Comparison of ENCODE assay signal across 9 mouse cellular contexts in the genomic region with DNA sequence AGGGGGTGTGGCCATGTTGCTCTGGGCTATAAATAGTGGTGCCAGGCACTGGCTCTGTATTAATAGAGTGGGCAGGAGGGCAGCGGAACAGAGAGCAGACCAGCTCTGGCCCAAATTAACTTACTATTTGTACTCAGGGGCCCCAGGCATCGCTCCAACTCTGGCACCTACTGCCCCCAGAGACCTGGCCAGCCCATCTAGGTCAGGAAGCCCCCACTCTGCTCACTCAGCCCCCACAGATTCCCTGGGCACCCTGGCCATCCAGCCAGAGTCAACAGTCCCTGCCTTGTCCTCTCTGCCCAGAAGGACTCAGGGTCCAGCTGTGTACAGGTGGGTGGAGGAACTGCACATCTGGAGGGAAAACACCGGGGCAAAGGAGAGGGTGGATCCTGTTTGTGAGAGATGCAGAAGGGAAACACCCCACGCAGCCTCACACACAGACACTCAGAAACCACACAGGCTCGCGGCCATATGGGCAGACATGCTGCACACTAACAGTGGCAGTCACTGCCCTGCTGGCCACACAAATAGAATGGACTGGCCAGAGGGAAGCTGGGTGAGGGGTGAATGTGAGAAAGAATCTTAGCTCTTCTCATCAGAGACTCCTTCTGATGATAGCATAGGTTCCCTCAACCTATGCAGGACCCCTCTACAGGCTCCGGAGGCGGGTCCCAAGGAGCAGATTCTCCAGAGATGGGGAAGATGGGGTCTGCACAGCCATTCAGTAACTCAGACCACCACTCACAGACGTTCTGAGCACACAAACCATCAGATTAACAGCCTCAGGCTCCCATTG. TPM values are rescaled to one million over a fixed set of nuclear protein-coding genes. Genes with fewer than 3 reads are reported as not detected.
DNase-seq lines count a peak whose midpoint lies in the region; ATAC-seq and TF ChIP-seq lines count a peak whose summit lies in the region.
"Had no signal": no experiment of that assay in that cellular context is flagged by ENCODE, and none has a peak within 500 bp of the region (broad histone marks: within the 10 kb centered on the region; RNA-seq: fewer than 3 reads in every experiment).

No protein-coding gene starts in this region.

- H3K4me3 ChIP-seq in spleen, adult 2 months (ENCODE audit: extremely low read depth, insufficient read depth, insufficient read length): peak overlapping the region; percentile 47; the same call in 1 of the 2 replicates
- peak overlapping the region; percentile 66 for H3K4me3 ChIP-seq in heart, adult 2 months
- peak overlapping the region; percentile 64 for H3K4me3 ChIP-seq in kidney, embryonic 16.5 days (ENCODE audit: low read length)
- peak overlapping the region; percentile 78 for H3K4me3 ChIP-seq in neural tube, embryonic 12.5 days

- ATAC-seq in kidney, embryonic 16.5 days (ENCODE audit: low FRiP score, low TSS enrichment): peak; percentile 21
- peak; percentile 39 for ATAC-seq in neural tube, embryonic 12.5 days (ENCODE audit: low FRiP score, low read depth)

- TF ChIP-seq EP300 in heart, adult 2 months (IDR thresholded peaks at IDR 0.05; ENCODE audit: insufficient read depth, low read depth, low read length): no peak

- no peaks in the 10 kb centered on the region for H3K9me3 ChIP-seq in kidney, embryonic 16.5 days (ENCODE audit: low read length)
- H3K9me3 ChIP-seq in neural tube, embryonic 12.5 days: no peaks in the 10 kb centered on the region

- DNase-seq in adrenal gland, postnatal 10 days: peak; percentile 29
- no peak for DNase-seq in adrenal gland, adult 8-10 months
- DNase-seq in spleen, adult 2 months (ENCODE audit: low read depth in 1 of 2, low spot score in 2 of 2): no peak
- DNase-seq in spleen, postnatal 4 days (ENCODE audit: low spot score in 2 of 2): no peak
- peak; percentile 52 to 61 for DNase-seq in heart, adult 2 months
- DNase-seq in left cerebral cortex, adult 11 months (ENCODE audit: low spot score): no peak

- H3K36me3 ChIP-seq in spleen, adult 2 months (ENCODE audit: control insufficient read depth, insufficient read depth, low read length): no peaks in the 10 kb centered on the region
- peaks cover 15% of the 10 kb centered on the region for H3K36me3 ChIP-seq in heart, adult 2 months (ENCODE audit: control insufficient read depth, insufficient read depth, low read length)
- peaks cover 11% of the 10 kb centered on the region for H3K36me3 ChIP-seq in kidney, embryonic 16.5 days (ENCODE audit: insufficient read depth, low read length)
- peaks cover 25% of the 10 kb centered on the region for H3K36me3 ChIP-seq in neural tube, embryonic 12.5 days

- H3K79me2 ChIP-seq in heart, adult 2 months (replicated peaks; ENCODE audit: control insufficient read depth, insufficient read depth, low read length): no peaks in the 10 kb centered on the region; the same call in 1 of the 2 replicates

- peak overlapping the region; percentile 85 for H3K4me2 ChIP-seq in kidney, embryonic 16.5 days (replicated peaks; ENCODE audit: low read depth, low read length)
- peak overlapping the region; percentile 87 for H3K4me2 ChIP-seq in neural tube, embryonic 12.5 days (replicated peaks)

- H3K9ac ChIP-seq in heart, adult 2 months (ENCODE audit: low read depth, low read length): peak overlapping the region; percentile 79
- peak overlapping the region; percentile 82 for H3K9ac ChIP-seq in kidney, embryonic 16.5 days (replicated peaks; ENCODE audit: low read length)
- H3K9ac ChIP-seq in neural tube, embryonic 12.5 days: peak overlapping the region; percentile 83

- intact Hi-C loops in heart, adult 2 months (cut with DNase I): no loop called here

- H3K27ac ChIP-seq in spleen, adult 2 months (ENCODE audit: insufficient read depth, low read length): no peak overlapping the region
- peak overlapping the region; percentile 90 for H3K27ac ChIP-seq in heart, adult 2 months
- peak overlapping the region; percentile 67 for H3K27ac ChIP-seq in kidney, embryonic 16.5 days (ENCODE audit: low read length)
- peak overlapping the region; percentile 33; the same call in 1 of the 2 replicates for H3K27ac ChIP-seq in neural tube, embryonic 12.5 days

- H3K27me3 ChIP-seq in spleen, adult 2 months (ENCODE audit: control insufficient read depth, insufficient read depth, low read length): no peaks in the 10 kb centered on the region
- no peaks in the 10 kb centered on the region for H3K27me3 ChIP-seq in heart, adult 2 months (ENCODE audit: control insufficient read depth, insufficient read depth, low read length)
- no peaks in the 10 kb centered on the region for H3K27me3 ChIP-seq in kidney, embryonic 16.5 days (ENCODE audit: insufficient read depth, low read length)
- no peaks in the 10 kb centered on the region for H3K27me3 ChIP-seq in neural tube, embryonic 12.5 days (replicated peaks)

- TF ChIP-seq POLR2A in spleen, adult 2 months (IDR thresholded peaks at IDR 0.05; ENCODE audit: low read depth, low read length): no peak
- TF ChIP-seq POLR2A in heart, adult 2 months (IDR thresholded peaks at IDR 0.05; ENCODE audit: insufficient read depth, low read depth, low read length): peak; percentile 71

- 23% methylated on average over 9 of the region's 9 CpGs for WGBS in spleen, adult 2 months
- 25% methylated on average over 9 of the region's 9 CpGs for WGBS in heart, adult 2 months
- WGBS in kidney, embryonic 16.5 days: 11% methylated on average over 9 of the region's 9 CpGs
- 21% methylated on average over 9 of the region's 9 CpGs for WGBS in neural tube, embryonic 12.5 days

- TF ChIP-seq CTCF in spleen, adult 2 months (IDR thresholded peaks at IDR 0.05; ENCODE audit: extremely low read depth, insufficient read depth, insufficient read length, insufficient replicate concordance): no peak
- TF ChIP-seq CTCF in heart, adult 2 months (IDR thresholded peaks at IDR 0.05): no peak; the same call in 1 of the 2 replicates

- peaks cover 10% of the 10 kb centered on the region for H3K4me1 ChIP-seq in spleen, adult 2 months (ENCODE audit: control insufficient read depth, insufficient read depth, insufficient read length)
- H3K4me1 ChIP-seq in heart, adult 2 months (ENCODE audit: control insufficient read depth, insufficient read depth, low read length): peaks cover 27% of the 10 kb centered on the region
- peaks cover 31% of the 10 kb centered on the region for H3K4me1 ChIP-seq in kidney, embryonic 16.5 days (ENCODE audit: insufficient read depth, low read length)
- H3K4me1 ChIP-seq in neural tube, embryonic 12.5 days: peaks cover 56% of the 10 kb centered on the region

RNA-seq across cellular contexts. Expression of gene Phldb1, which starts 14.4 kb away (rescaled TPM):
- 10 to 100 TPM; 54.5 to 63.9 TPM for total RNA-seq in adrenal gland, postnatal 10 days (2021)
- 10 to 100 TPM; 31.7 to 64.7 (median 48.5) TPM for total RNA-seq in adrenal gland, adult 8-10 months (2022)
- 12.3 and 16.0 TPM in 2 replicates for polyA plus RNA-seq in spleen, adult 2 months (2012; rRNA removed)
- total RNA-seq in heart, adult 2 months (2021): 100 to 1,000 TPM; 104 to 108 TPM
- polyA plus RNA-seq in heart, adult 2 months (2012; rRNA removed): 146 and 165 TPM in 2 replicates
- polyA plus RNA-seq in kidney, embryonic 16.5 days (2015; fragmentation: Nextera tagmentation; extraction: Ambion mirVana): 37.0 and 37.6 TPM in 2 replicates
- polyA plus RNA-seq in neural tube, embryonic 12.5 days (2016; fragmentation: Nextera tagmentation; extraction: Ambion mirVana): 58.9 and 61.6 TPM in 2 replicates

RNA-seq across cellular contexts. Expression of gene Arcn1, which starts 47.1 kb away (rescaled TPM):
- total RNA-seq in adrenal gland, postnatal 10 days (2021): 100 to 1,000 TPM; 138 to 150 TPM
- total RNA-seq in adrenal gland, adult 8-10 months (2022): 100 to 1,000 TPM; 172 to 185 (median 176) TPM
- polyA plus RNA-seq in spleen, adult 2 months (2012; rRNA removed): 18.1 and 18.7 TPM in 2 replicates
- 10 to 100 TPM; 78.6 to 93.9 TPM for total RNA-seq in heart, adult 2 months (2021)
- 28.2 and 57.5 TPM in 2 replicates for polyA plus RNA-seq in heart, adult 2 months (2012; rRNA removed)
- 217 and 219 TPM in 2 replicates for polyA plus RNA-seq in kidney, embryonic 16.5 days (2015; fragmentation: Nextera tagmentation; extraction: Ambion mirVana)
- 169 and 182 TPM in 2 replicates for polyA plus RNA-seq in neural tube, embryonic 12.5 days (2016; fragmentation: Nextera tagmentation; extraction: Ambion mirVana)

RNA-seq across cellular contexts. Expression of gene Ift46, which starts 47.2 kb away (rescaled TPM):
- 10 to 100 TPM; 73.0 to 87.7 TPM for total RNA-seq in adrenal gland, postnatal 10 days (2021)
- 100 to 1,000 TPM in 2 of 4 experiments, 10 to 100 TPM in 2; 77.7 to 116 (median 99.6) TPM for total RNA-seq in adrenal gland, adult 8-10 months (2022)
- polyA plus RNA-seq in spleen, adult 2 months (2012; rRNA removed): 14.6 and 22.1 TPM in 2 replicates
- 10 to 100 TPM; 22.7 to 27.8 TPM for total RNA-seq in heart, adult 2 months (2021)
- 28.3 and 36.1 TPM in 2 replicates for polyA plus RNA-seq in heart, adult 2 months (2012; rRNA removed)
- polyA plus RNA-seq in kidney, embryonic 16.5 days (2015; fragmentation: Nextera tagmentation; extraction: Ambion mirVana): 100 and 111 TPM in 2 replicates
- polyA plus RNA-seq in neural tube, embryonic 12.5 days (2016; fragmentation: Nextera tagmentation; extraction: Ambion mirVana): 150 and 155 TPM in 2 replicates

RNA-seq across cellular contexts. Expression of gene Treh, which starts 47.5 kb away (rescaled TPM):
- not detected for total RNA-seq in adrenal gland, postnatal 10 days (2021)
- total RNA-seq in adrenal gland, adult 8-10 months (2022): not detected
- polyA plus RNA-seq in spleen, adult 2 months (2012; rRNA removed): not detected in 2 replicates
- total RNA-seq in heart, adult 2 months (2021): not detected
- not detected in 2 replicates for polyA plus RNA-seq in heart, adult 2 months (2012; rRNA removed)
- polyA plus RNA-seq in kidney, embryonic 16.5 days (2015; fragmentation: Nextera tagmentation; extraction: Ambion mirVana): 0.17 TPM in 1 of 2 replicates, not detected in the other
- not detected in 2 replicates for polyA plus RNA-seq in neural tube, embryonic 12.5 days (2016; fragmentation: Nextera tagmentation; extraction: Ambion mirVana)
- total RNA-seq: hematopoietic stem cell, adult 5-6 weeks had no signal

Comparison
In these comparisons a context has a peak if more than half of its experiments do, and no peak if none do; other contexts are left out.
1. DNase-seq: peak in adrenal gland, postnatal 10 days (single experiment) and heart, adult 2 months (2 of 2); none in adrenal gland, adult 8-10 months (single experiment), spleen, adult 2 months (0 of 2), spleen, postnatal 4 days (0 of 2) and left cerebral cortex, adult 11 months (single experiment).
2. Peak in every context shown above with its lines, with median percentiles within 50 percentile points of each other: H3K4me3 ChIP-seq and H3K9ac ChIP-seq.